Mouse (Mus musculus): Measurements from ENCODE around the gene Dck. TPM values are rescaled to one million over a fixed set of nuclear protein-coding genes. Genes with fewer than 3 reads are reported as not detected.

The Dck gene
- polyA plus RNA-seq, 1 experiment from 2014 or later: 93.2 TPM

DNA sequence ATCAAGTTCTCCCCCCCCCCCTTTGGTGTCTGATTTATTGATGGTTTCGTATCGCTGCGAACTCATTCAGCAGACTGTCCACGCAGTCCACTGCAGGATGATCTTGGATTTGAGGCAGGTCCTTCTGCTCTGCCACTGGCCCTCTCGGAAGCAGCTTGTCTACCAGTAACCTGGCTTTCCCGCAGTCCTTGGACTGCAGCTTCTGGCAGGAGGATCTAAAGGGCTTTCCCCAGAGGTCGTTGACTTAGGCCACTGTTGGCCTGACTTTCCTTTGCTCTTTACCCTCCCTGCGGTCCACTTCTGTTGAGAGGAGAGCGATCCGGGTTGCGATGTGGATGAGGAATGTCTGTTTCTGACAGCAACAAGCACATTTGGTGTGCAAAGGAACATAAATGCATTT is 31.8 kb downstream of the Dck start:
- no peaks in the 10 kb centered on the region for H3K36me3 ChIP-seq (replicated peaks)
- peaks cover 4% of the 10 kb centered on the region; the same call in 1 of the 2 replicates for H3K4me1 ChIP-seq
- WGBS: 75% methylated on average over 11 of the region's 11 CpGs
- H3K4me3 ChIP-seq: no peak overlapping the region
- H3K9me3 ChIP-seq: no peaks in the 10 kb centered on the region
- no peak overlapping the region for H3K27ac ChIP-seq (replicated peaks)
- DNase-seq (ENCODE audit: low spot score): no peak
- H3K27me3 ChIP-seq (replicated peaks; ENCODE audit: low read depth, poor library complexity, severe bottlenecking): no peaks in the 10 kb centered on the region

DNA sequence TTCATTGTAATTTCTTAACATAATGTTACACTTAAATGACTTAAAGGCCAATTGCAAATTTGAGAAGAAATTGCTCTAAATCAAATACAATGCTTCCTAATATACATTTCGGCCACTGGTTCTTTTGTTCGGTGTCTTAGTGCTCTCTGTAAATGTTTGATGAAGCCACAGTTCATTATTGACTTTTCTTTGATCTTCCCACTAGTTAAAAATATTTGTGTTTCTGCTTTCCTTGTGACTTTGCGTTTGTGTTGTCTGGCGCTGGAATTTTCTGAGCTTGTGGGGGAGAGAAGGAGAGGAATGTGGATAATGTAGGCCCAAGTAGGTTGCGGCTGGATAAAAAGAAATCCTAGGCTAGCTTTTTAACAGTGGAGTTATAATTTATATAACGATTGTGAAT is 32.3 kb downstream of the Dck start:
- DNase-seq (ENCODE audit: low spot score): no peak
- 83% methylated on average over 6 of the region's 6 CpGs for WGBS
- no peaks in the 10 kb centered on the region for H3K36me3 ChIP-seq (replicated peaks)
- no peaks in the 10 kb centered on the region for H3K9me3 ChIP-seq
- no peak overlapping the region for H3K4me3 ChIP-seq
- H3K27ac ChIP-seq (replicated peaks): no peak overlapping the region
- H3K27me3 ChIP-seq (replicated peaks; ENCODE audit: low read depth, poor library complexity, severe bottlenecking): no peaks in the 10 kb centered on the region
- H3K4me1 ChIP-seq: peaks cover 4% of the 10 kb centered on the region

DNA sequence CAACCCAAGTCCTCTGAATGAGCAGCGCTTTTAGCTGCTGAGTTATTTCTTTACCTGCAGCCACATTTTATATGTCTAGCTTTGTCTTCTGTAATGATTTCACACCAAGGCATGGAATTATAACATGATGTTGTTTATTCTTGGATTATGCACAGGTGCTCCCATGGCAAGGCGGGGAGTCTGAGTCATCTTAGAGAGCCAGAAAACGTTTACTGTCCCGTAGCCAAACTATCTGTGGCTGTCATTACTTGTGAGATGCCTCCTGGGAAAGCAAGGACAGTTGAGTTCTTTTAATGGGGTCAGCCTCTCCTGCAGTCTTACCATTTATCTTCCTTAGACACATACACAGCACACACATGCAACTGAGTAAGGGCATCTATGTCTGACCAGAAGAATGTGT is 40.8 kb downstream of the Dck start:
- Histone ChIP-seq H3K27ac (replicated peaks) (no peak overlapping the region), H3K36me3 (replicated peaks) (no peaks in the 10 kb centered on the region), H3K4me3 (no peak overlapping the region), H3K4me1 (peaks cover 10% of the 10 kb centered on the region), H3K27me3 (replicated peaks; ENCODE audit: low read depth, poor library complexity, severe bottlenecking) (no peaks in the 10 kb centered on the region), H3K9me3 (no peaks in the 10 kb centered on the region)
- WGBS: 86% methylated on average over 4 of the region's 4 CpGs
- DNase-seq (ENCODE audit: low spot score): no peak

DNA sequence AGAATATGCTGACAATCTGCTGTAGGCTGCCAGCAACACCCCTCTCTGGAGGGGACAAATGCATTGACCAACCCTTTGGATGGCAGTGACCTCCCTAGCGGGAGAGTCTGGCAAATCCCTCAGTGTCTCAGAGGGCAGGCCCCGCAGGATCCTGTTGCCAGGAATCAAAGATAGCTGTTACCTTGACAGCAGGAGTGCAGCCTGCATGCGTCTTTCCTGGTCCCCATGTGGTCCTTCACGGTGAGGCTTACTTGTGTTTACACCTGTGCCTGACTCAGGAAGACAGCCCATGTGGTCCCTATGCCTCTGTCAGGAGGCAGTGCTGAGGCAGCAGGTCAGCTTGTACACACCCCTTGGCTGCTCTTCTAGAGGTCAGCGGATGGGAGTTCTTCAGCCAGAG is 41.5 kb downstream of the Dck start:
- H3K27me3 ChIP-seq (replicated peaks; ENCODE audit: low read depth, poor library complexity, severe bottlenecking): no peaks in the 10 kb centered on the region
- no peak overlapping the region for H3K27ac ChIP-seq (replicated peaks)
- H3K36me3 ChIP-seq (replicated peaks): no peaks in the 10 kb centered on the region
- H3K4me1 ChIP-seq: peaks cover 10% of the 10 kb centered on the region
- H3K9me3 ChIP-seq: no peaks in the 10 kb centered on the region
- no peak for DNase-seq (ENCODE audit: low spot score)
- 23% methylated on average over 5 of the region's 5 CpGs for WGBS
- no peak overlapping the region for H3K4me3 ChIP-seq

DNA sequence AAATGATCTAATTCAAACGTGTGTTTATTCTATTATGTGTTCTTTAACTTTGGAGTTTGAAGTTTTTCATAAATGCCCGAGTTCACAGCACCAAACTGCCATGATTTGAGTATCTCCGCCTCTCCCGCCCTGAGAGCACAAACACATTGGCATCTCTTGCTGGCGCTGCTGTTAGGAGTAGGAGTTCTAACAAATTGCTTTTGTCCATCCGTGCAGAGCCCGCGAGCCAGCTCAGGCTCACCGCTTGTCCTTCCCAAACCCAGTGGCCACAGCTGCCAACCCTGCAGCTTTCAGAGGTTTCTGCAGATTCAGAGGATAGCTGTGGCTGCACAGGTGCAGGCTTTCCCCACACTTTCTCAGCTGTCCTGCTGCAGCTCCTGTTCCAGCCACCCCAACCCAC is 42.5 kb downstream of the Dck start:
- WGBS: 35% methylated on average over 9 of the region's 9 CpGs
- no peak for DNase-seq (ENCODE audit: low spot score)
- Histone ChIP-seq H3K36me3 (replicated peaks) (no peaks in the 10 kb centered on the region), H3K4me3 (no peak overlapping the region), H3K9me3 (no peaks in the 10 kb centered on the region), H3K4me1 (peaks cover 7% of the 10 kb centered on the region), H3K27ac (replicated peaks) (no peak overlapping the region), H3K27me3 (replicated peaks; ENCODE audit: low read depth, poor library complexity, severe bottlenecking) (no peaks in the 10 kb centered on the region)

DNA sequence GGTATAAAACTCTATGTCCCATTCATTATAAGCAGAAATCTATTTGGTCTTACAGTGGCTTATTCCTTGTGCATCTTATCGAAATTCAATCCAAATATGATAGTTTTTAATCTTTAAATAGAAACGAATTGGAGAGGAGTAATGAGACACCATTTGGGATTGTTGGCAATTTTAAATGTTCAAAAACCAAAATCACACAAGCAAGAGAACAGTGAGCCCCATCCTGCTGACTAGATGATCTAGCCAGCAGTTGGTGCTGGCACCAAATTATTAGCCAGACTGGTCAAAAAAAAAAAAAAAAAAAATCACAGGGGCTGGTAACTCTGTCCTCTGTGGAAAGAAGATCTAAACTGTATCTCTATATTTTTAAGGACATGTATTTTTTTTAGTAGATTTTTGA is 48.4 kb downstream of the Dck start:
- no peaks in the 10 kb centered on the region for H3K4me1 ChIP-seq

DNA sequence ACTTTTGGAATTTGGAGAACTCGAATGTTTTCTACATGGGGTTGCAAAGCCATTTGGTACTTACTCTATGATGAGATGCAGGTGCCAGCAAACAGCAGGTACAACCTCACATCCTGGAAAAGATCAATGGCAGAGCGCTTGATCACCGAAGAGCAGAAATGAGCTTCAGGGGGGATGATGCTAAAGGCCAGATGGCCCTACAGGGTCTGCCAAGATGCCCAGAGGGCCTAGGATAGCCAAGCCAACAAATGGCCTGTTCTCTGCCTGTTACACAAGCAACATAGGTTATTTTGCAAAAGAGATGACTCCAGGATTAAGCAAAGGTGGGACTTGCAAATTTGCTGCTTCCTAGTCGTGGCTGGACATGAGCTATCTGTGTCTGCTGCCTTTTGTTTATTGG is 49.8 kb downstream of the Dck start:
- 83% methylated on average over 4 of the region's 4 CpGs for WGBS
- Histone ChIP-seq H3K27ac (replicated peaks) (no peak overlapping the region), H3K36me3 (replicated peaks) (no peaks in the 10 kb centered on the region), H3K27me3 (replicated peaks; ENCODE audit: low read depth, poor library complexity, severe bottlenecking) (no peaks in the 10 kb centered on the region), H3K9me3 (no peaks in the 10 kb centered on the region), H3K4me1 (no peaks in the 10 kb centered on the region), H3K4me3 (no peak overlapping the region)
- no peak for DNase-seq (ENCODE audit: low spot score)

More for the DNA sequence above, 48.4 kb downstream of the Dck start:
- 86% methylated on average over 2 of the region's 2 CpGs for WGBS
- no peaks in the 10 kb centered on the region for H3K36me3 ChIP-seq (replicated peaks)
- no peaks in the 10 kb centered on the region for H3K27me3 ChIP-seq (replicated peaks; ENCODE audit: low read depth, poor library complexity, severe bottlenecking)
- H3K27ac ChIP-seq (replicated peaks): no peak overlapping the region
- H3K9me3 ChIP-seq: no peaks in the 10 kb centered on the region
- H3K4me3 ChIP-seq: no peak overlapping the region
- no peak for DNase-seq (ENCODE audit: low spot score)

DNA sequence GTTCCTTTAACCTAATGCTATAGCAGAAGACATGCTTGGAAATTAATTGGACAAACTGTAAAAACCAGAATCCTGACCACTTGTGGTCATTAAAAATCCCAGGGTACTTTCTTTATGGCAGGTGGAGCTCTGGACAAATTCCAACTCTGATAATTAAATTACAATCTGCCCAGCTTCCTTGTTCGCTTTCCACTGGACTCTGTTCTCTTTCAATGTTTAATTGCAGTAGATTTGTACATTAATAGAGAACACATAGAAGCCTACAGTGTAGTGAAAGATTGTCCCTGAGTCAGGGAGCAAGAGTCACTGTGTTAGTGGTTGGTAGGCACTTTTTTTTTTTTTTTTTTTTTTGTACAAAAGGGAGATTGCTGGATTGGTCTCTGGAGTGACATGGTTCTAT is 56.7 kb downstream of the Dck start:
- no peak overlapping the region for H3K27ac ChIP-seq (replicated peaks)
- no peak for DNase-seq (ENCODE audit: low spot score)
- WGBS: 82% methylated on average over 1 of the region's 1 CpGs
- no peaks in the 10 kb centered on the region for H3K9me3 ChIP-seq
- H3K4me3 ChIP-seq: no peak overlapping the region
- H3K4me1 ChIP-seq: no peaks in the 10 kb centered on the region
- H3K36me3 ChIP-seq (replicated peaks): no peaks in the 10 kb centered on the region
- no peaks in the 10 kb centered on the region for H3K27me3 ChIP-seq (replicated peaks; ENCODE audit: low read depth, poor library complexity, severe bottlenecking)

DNA sequence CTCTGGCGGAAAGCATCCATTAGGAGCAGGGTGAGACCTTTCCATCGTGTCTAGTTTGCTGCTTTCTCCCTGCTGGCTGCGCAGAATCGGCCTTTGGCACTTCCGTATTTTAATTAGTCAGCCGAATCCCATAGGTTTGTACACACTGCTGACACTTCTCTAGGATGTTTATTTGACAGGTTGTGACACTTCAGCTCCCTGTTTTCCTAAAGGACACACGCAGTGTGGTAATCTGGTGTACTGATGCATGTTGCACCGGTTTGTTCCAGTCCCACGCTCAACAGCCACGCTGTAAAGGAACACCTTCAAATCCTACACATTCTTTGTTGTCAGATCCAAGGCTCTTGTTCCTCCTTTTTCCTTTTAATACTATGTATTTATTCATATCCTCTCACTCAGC is 60.0 kb downstream of the Dck start:
- Histone ChIP-seq H3K27ac (replicated peaks) (no peak overlapping the region), H3K9me3 (no peaks in the 10 kb centered on the region), H3K27me3 (replicated peaks; ENCODE audit: low read depth, poor library complexity, severe bottlenecking) (no peaks in the 10 kb centered on the region), H3K36me3 (replicated peaks) (no peaks in the 10 kb centered on the region), H3K4me1 (no peaks in the 10 kb centered on the region), H3K4me3 (no peak overlapping the region)
- 82% methylated on average over 10 of the region's 10 CpGs for WGBS
- no peak for DNase-seq (ENCODE audit: low spot score)

DNA sequence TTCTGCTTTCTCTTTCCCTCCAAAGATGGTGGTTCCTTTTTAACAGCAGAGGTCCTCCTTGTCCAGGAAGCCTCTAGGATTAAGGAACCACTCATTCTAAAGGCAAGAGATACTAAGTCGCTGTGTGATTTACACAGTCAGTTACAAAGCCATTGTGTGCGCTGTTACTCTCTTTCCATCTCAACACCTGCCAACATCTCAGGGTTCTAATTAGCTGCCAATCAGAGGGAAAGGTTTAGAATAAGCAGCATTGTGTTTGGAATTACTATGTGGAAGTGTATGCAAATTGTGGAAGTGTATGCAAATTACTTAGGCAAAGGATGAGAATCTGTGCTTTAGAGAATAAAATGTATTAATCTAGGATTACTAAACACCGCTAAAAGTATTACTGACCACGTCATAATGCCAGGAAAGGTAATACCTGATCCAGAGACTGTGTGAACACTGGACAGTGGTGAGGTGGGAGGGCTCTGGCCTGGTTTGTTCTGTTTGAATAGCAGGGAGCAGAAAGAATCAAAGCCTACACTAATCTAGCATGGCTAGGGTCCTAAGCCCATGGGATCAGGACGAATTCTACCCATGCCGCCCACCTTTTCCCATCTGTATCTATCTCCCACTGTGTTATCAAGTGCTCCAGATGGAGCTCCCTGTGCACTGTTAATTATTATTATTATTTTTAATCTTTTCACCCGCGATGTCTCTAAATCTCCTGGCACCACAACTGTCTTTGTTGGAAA is 65.2 kb downstream of the Dck start:
- 78% methylated on average over 8 of the region's 8 CpGs for WGBS
- no peaks in the 10 kb centered on the region for H3K4me1 ChIP-seq
- H3K27me3 ChIP-seq (replicated peaks; ENCODE audit: low read depth, poor library complexity, severe bottlenecking): no peaks in the 10 kb centered on the region
- DNase-seq (ENCODE audit: low spot score): no peak
- H3K36me3 ChIP-seq (replicated peaks): no peaks in the 10 kb centered on the region
- H3K9me3 ChIP-seq: no peaks in the 10 kb centered on the region
- H3K4me3 ChIP-seq: no peak overlapping the region
- no peak overlapping the region for H3K27ac ChIP-seq (replicated peaks)

DNA sequence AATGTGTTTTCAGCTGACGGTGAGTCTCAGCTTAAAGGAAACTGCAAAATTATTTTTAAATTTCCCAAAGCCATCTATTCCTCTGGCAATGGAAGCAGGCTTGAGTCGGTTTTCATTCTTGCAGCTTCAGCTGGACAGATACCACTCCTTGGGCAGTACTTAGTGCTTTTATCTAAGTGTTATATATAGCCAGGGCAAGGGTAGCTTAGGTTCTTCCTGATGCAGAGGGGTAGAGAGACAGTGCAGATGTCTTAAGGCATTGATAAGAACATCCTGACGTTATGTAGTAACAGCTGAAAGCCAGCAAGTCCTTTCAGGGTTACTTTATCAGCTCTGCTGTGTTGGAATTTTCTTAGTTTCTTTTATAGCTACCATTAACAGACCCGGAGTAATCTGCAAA is 66.1 kb downstream of the Dck start:
- 81% methylated on average over 4 of the region's 4 CpGs for WGBS

DNA sequence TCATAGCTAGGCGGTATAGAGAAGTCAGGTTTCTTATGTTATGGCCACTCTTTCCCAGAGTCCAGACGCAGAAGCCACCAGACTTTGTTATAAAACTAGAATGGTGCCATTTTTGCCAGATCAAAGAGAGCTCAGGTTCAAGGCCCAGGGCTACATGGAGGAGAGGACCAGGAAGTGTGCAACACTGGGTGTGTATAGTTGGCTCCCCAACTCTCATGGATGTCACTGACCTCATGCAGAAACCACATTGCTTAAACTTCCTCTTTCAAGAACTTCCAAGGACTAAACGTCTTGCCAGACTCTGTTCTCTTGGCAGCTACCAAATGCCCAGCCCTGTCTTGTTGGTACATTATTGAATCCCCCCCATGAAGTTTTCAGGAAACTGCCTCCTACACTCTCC is 67.1 kb downstream of the Dck start:
- H3K36me3 ChIP-seq (replicated peaks): no peaks in the 10 kb centered on the region

More for the DNA sequence above, 66.1 kb downstream of the Dck start:
- no peak overlapping the region for H3K27ac ChIP-seq (replicated peaks)
- H3K4me1 ChIP-seq: no peaks in the 10 kb centered on the region
- H3K36me3 ChIP-seq (replicated peaks): no peaks in the 10 kb centered on the region
- no peak overlapping the region for H3K4me3 ChIP-seq
- DNase-seq (ENCODE audit: low spot score): no peak
- no peaks in the 10 kb centered on the region for H3K9me3 ChIP-seq
- no peaks in the 10 kb centered on the region for H3K27me3 ChIP-seq (replicated peaks; ENCODE audit: low read depth, poor library complexity, severe bottlenecking)

More for the DNA sequence above, 67.1 kb downstream of the Dck start:
- Histone ChIP-seq H3K4me1 (no peaks in the 10 kb centered on the region), H3K4me3 (no peak overlapping the region), H3K9me3 (no peaks in the 10 kb centered on the region), H3K27me3 (replicated peaks; ENCODE audit: low read depth, poor library complexity, severe bottlenecking) (no peaks in the 10 kb centered on the region), H3K27ac (replicated peaks) (no peak overlapping the region)
- 89% methylated on average over 3 of the region's 3 CpGs for WGBS
- DNase-seq (ENCODE audit: low spot score): no peak

Data from embryonic facial prominence, embryonic 10.5 days (tissue).